Mouse (Mus musculus): ENCODE measurements around the gene Inpp5e.

- TF ChIP-seq POLR2A (IDR thresholded peaks at IDR 0.05; ENCODE audit: extremely low read depth, insufficient read depth, low read length), result no peak
- no peak for TF ChIP-seq CTCF (IDR thresholded peaks at IDR 0.05; ENCODE audit: extremely low read depth, insufficient read depth, low read length)
Observed at GRCm38 (mm10) chr2:26387713-26388112, 21.3 kb downstream of the Inpp5e start.
